Mouse (Mus musculus) liver, adult 2 months (tissue): Measurements from ENCODE around the gene Wsb1.

Source experiments
- CTCF ChIP-seq: fragments of 200-500 bp; IDR thresholded peaks from 2 replicates; pipeline ENCODE4 v1.5.1; 2011; ENCODE audit warnings: low read depth, low read length, control low read depth
- POLR2A ChIP-seq: fragments of 200-500 bp; IDR thresholded peaks from 2 replicates; pipeline ENCODE4 v1.6.1; 2011; ENCODE audit warnings: low read length, control low read depth; ENCODE audit not compliant: insufficient read depth; ENCODE audit errors: extremely low read depth

DNA sequence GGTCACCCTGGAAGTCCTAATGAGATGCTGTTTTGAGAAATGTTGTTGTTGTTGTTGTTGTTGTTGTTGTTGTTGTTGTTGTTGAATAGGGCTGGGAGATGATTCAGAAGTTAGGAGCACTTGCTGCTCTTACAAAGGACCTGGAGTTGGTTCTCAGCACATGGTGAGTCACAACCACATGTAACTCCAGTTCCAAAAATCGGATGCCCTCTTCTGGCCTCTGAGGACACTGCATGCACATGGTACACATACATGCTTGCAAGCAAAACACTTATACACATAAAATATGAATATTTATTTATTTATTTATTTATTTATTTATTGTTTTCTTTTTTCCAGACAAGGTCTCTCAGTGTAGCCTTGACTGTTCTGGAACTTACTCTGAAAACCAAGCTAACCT lies 36.4 kb downstream of the Wsb1 start:
- TF ChIP-seq CTCF (no peak), POLR2A (no peak)
